Mouse (Mus musculus) liver, adult 2 months (tissue): ENCODE results near the gene Arid5b. TPM values are rescaled to one million over a fixed set of nuclear protein-coding genes. Genes with fewer than 3 reads are reported as not detected.

Experiments
- DNase-seq: peaks from one replicate; pipeline ENCODE4 v3.0.0-alpha.2; 2011; ENCODE audit warnings: low read depth, low spot score; ENCODE audit errors: extremely low read depth
- H3K27ac ChIP-seq: fragments of 200-500 bp; replicated peaks from 2 replicates; pipeline ENCODE4 v1.5.1; 2012; ENCODE audit warnings: low read depth, mild to moderate bottlenecking, control low read depth, inconsistent platforms, low read length; ENCODE audit not compliant: insufficient read depth
- H3K27me3 ChIP-seq: fragments of 200-500 bp; 2 replicates; pipeline ENCODE4 v1.6.1; 2012; ENCODE audit warnings: mild to moderate bottlenecking, moderate library complexity, low read length, inconsistent platforms; ENCODE audit not compliant: control insufficient read depth, insufficient read depth
- H3K36me3 ChIP-seq: fragments of 200-500 bp; 2 replicates; pipeline ENCODE4 v1.6.1; 2012; ENCODE audit warnings: low read length, inconsistent platforms; ENCODE audit not compliant: control insufficient read depth, insufficient read depth
- H3K4me1 ChIP-seq: fragments of 200-500 bp; 2 replicates; pipeline ENCODE4 v1.6.1; 2011; ENCODE audit warnings: low read length; ENCODE audit not compliant: control insufficient read depth, insufficient read depth
- H3K4me3 ChIP-seq: fragments of 200-500 bp; 2 replicates; pipeline ENCODE4 v1.5.1; 2011; ENCODE audit warnings: low read depth, mild to moderate bottlenecking, control low read depth, low read length, moderate library complexity; ENCODE audit not compliant: insufficient read depth
- H3K79me2 ChIP-seq: fragments of 200-500 bp; 2 replicates; pipeline ENCODE4 v1.6.1; 2012; ENCODE audit warnings: inconsistent platforms, mild to moderate bottlenecking, low read length, moderate library complexity; ENCODE audit not compliant: control insufficient read depth, insufficient read depth
- H3K9ac ChIP-seq: fragments of 200-500 bp; 2 replicates; pipeline ENCODE4 v1.6.1; 2012; ENCODE audit warnings: low read depth, mild to moderate bottlenecking, control low read depth, inconsistent platforms, low read length
- CTCF ChIP-seq: fragments of 200-500 bp; IDR thresholded peaks from 2 replicates; pipeline ENCODE4 v1.5.1; 2011; ENCODE audit warnings: low read depth, low read length, control low read depth
- POLR2A ChIP-seq: fragments of 200-500 bp; IDR thresholded peaks from 2 replicates; pipeline ENCODE4 v1.6.1; 2011; ENCODE audit warnings: low read length, control low read depth; ENCODE audit not compliant: insufficient read depth; ENCODE audit errors: extremely low read depth
- WGBS: fragments of 180-500 bp; shearing (Covaris S2); methylation state at CpG from one replicate; pipeline ENCODE4 v1.1.7; 2018; 5-methylcytosine and 5-hydroxymethylcytosine counted together
- polyA plus RNA-seq: library from polyadenylated mRNA; depleted of rRNA; stranded (reverse); fragments of >200 nt; gene quantifications from 2 replicates; pipeline ENCODE4 v1.2.3, GENCODE M21; 2012
- total RNA-seq: library from RNA; depleted of rRNA; stranded (reverse); fragments of >200 nt; gene quantifications from 2 replicates; pipeline ENCODE4 v1.2.3, GENCODE M21; 2014

Arid5b gene
- total and polyA plus RNA-seq, 2 experiments, result 11.6 to 13.6 TPM

GRCm38 (mm10) chr10:68319438-68319837 lies 40.9 kb upstream of the Arid5b start:
- Histone ChIP-seq H3K36me3 (no peaks in the 10 kb centered on the region), H3K4me1 (peaks cover 8% of the 10 kb centered on the region), H3K79me2 (no peaks in the 10 kb centered on the region), H3K27me3 (no peaks in the 10 kb centered on the region), H3K27ac (no peak overlapping the region), H3K9ac (no peak overlapping the region), H3K4me3 (no peak overlapping the region)
- DNase-seq, result no peak
- WGBS, result 75% methylated on average over 6 of the region's 6 CpGs
- TF ChIP-seq POLR2A, result no peak
- no peak for TF ChIP-seq CTCF

- Histone ChIP-seq H3K4me1 (peaks cover 8% of the 10 kb centered on the region), H3K27ac (no peak overlapping the region), H3K79me2 (no peaks in the 10 kb centered on the region), H3K4me3 (no peak overlapping the region), H3K36me3 (no peaks in the 10 kb centered on the region), H3K9ac (no peak overlapping the region), H3K27me3 (no peaks in the 10 kb centered on the region)
- TF ChIP-seq CTCF (no peak), POLR2A (no peak)
- DNase-seq, result no peak
- 85% methylated on average over 6 of the region's 6 CpGs for WGBS
Measured at GRCm38 (mm10) chr10:68318438-68318979, 40.0 kb upstream of the Arid5b start.

- no peaks in the 10 kb centered on the region for H3K27me3 ChIP-seq
- no peaks in the 10 kb centered on the region for H3K4me1 ChIP-seq
- 80% methylated on average over 8 of the region's 8 CpGs for WGBS
- no peaks in the 10 kb centered on the region for H3K36me3 ChIP-seq
- TF ChIP-seq CTCF (no peak), POLR2A (no peak)
- DNase-seq, result no peak
- no peak overlapping the region for H3K9ac ChIP-seq
- no peak overlapping the region for H3K4me3 ChIP-seq
- no peak overlapping the region for H3K27ac ChIP-seq
- H3K79me2 ChIP-seq, result no peaks in the 10 kb centered on the region
Measured at GRCm38 (mm10) chr10:68312734-68313133, 34.2 kb upstream of the Arid5b start.

- Histone ChIP-seq H3K36me3 (no peaks in the 10 kb centered on the region), H3K9ac (no peak overlapping the region), H3K4me3 (no peak overlapping the region), H3K4me1 (no peaks in the 10 kb centered on the region), H3K27ac (no peak overlapping the region), H3K79me2 (no peaks in the 10 kb centered on the region), H3K27me3 (no peaks in the 10 kb centered on the region)
- DNase-seq, result no peak
- WGBS, result 82% methylated on average over 7 of the region's 7 CpGs
- TF ChIP-seq POLR2A, result no peak
- no peak for TF ChIP-seq CTCF
Measured at GRCm38 (mm10) chr10:68301013-68301412, 22.5 kb upstream of the Arid5b start.

GRCm38 (mm10) chr10:68289465-68289864 lies 10.9 kb upstream of the Arid5b start:
- H3K27ac ChIP-seq, result no peak overlapping the region
- no peak for TF ChIP-seq CTCF
- no peak for TF ChIP-seq POLR2A
- H3K27me3 ChIP-seq, result no peaks in the 10 kb centered on the region
- no peak for DNase-seq
- H3K4me3 ChIP-seq, result no peak overlapping the region
- H3K36me3 ChIP-seq, result no peaks in the 10 kb centered on the region
- no peaks in the 10 kb centered on the region for H3K79me2 ChIP-seq
- no peaks in the 10 kb centered on the region for H3K4me1 ChIP-seq
- no peak overlapping the region for H3K9ac ChIP-seq
- 89% methylated on average over 4 of the region's 4 CpGs for WGBS
